Mouse (Mus musculus): ENCODE data around the gene Mvk.

The Mvk gene

GRCm38 (mm10) chr5:114443566-114444367 lies at the start of gene Mvk, which contains the start of gene Mmab:
Gene Mvk, plus strand, starts transcription at chr5:114444269.
Gene Mmab, minus strand, starts transcription at chr5:114444060.
- DNase-seq: peak; percentile 99

GRCm38 (mm10) chr5:114406592-114406991 lies 37.5 kb upstream of the Mvk start:
- DNase-seq: no peak

GRCm38 (mm10) chr5:114407269-114407668 lies 36.8 kb upstream of the Mvk start:
- DNase-seq: no peak

- DNase-seq: no peak
These were observed 36.3 kb upstream of the Mvk start for GRCm38 (mm10) chr5:114407810-114408209.

- no peak for DNase-seq
These were observed 35.2 kb upstream of the Mvk start for GRCm38 (mm10) chr5:114408846-114409245.

- DNase-seq: no peak
These were observed 33.6 kb upstream of the Mvk start for GRCm38 (mm10) chr5:114410429-114410828.

- DNase-seq: no peak
These were observed 31.6 kb upstream of the Mvk start for GRCm38 (mm10) chr5:114412361-114412998.

GRCm38 (mm10) chr5:114413067-114413735 lies 30.9 kb upstream of the Mvk start:
- DNase-seq: no peak

GRCm38 (mm10) chr5:114415606-114416005 lies 28.5 kb upstream of the Mvk start:
- no peak for DNase-seq

- no peak for DNase-seq
These were observed 27.2 kb upstream of the Mvk start for GRCm38 (mm10) chr5:114416855-114417254.

- no peak for DNase-seq
These were observed 25.5 kb upstream of the Mvk start for GRCm38 (mm10) chr5:114418541-114418940.

GRCm38 (mm10) chr5:114421561-114422298 lies 22.3 kb upstream of the Mvk start:
- DNase-seq: no peak

GRCm38 (mm10) chr5:114422591-114422990 lies 21.5 kb upstream of the Mvk start:
- no peak for DNase-seq

- no peak for DNase-seq
These were observed 20.1 kb upstream of the Mvk start for GRCm38 (mm10) chr5:114423961-114424360.

GRCm38 (mm10) chr5:114426732-114427131 lies 17.3 kb upstream of the Mvk start:
- DNase-seq: no peak

- DNase-seq: no peak
These were observed 15.4 kb upstream of the Mvk start for GRCm38 (mm10) chr5:114428621-114429020.

GRCm38 (mm10) chr5:114429781-114430180 lies 14.3 kb upstream of the Mvk start:
- DNase-seq: no peak

- no peak for DNase-seq
These were observed 9.7 kb upstream of the Mvk start for GRCm38 (mm10) chr5:114434359-114434758.

- DNase-seq: no peak
These were observed 8.5 kb upstream of the Mvk start for GRCm38 (mm10) chr5:114435588-114435987.

- no peak for DNase-seq
These were observed 261 bp downstream of the Mvk start for GRCm38 (mm10) chr5:114444368-114444692.

- DNase-seq: no peak
These were observed 4.9 kb downstream of the Mvk start for GRCm38 (mm10) chr5:114449011-114449410.

GRCm38 (mm10) chr5:114456287-114456686 lies 12.2 kb downstream of the Mvk start:
- DNase-seq: no peak

GRCm38 (mm10) chr5:114456995-114457605 lies 13.0 kb downstream of the Mvk start:
- no peak for DNase-seq

Measured in layer of hippocampus, adult 9-11 months (tissue).